Mouse (Mus musculus): ENCODE results near the gene Vmn1r116. TPM values are rescaled to one million over a fixed set of nuclear protein-coding genes. Genes with fewer than 3 reads are reported as not detected.
"Not testable (repeated sequence)": the region's sequence is repeated elsewhere in the genome, so short reads cannot be mapped to it uniquely, and the experiment has no call there.

The Vmn1r116 gene
- not detected for total RNA-seq (2021)
- long read RNA-seq, experiment 1, result 0 reads
- long read RNA-seq, experiment 2, result 0 reads

GRCm38 (mm10) chr7:20871956-20872355 is at the start of gene Vmn1r116:
TSS of gene Vmn1r116 (plus strand) at chr7:20872256.
- DNase-seq (ENCODE audit: low spot score in 2 of 2); intact Hi-C loops (cut with DNase I): not testable (repeated sequence)

GRCm38 (mm10) chr7:20844885-20845284 is 27.2 kb upstream of the Vmn1r116 start, which contains the start of gene Vmn1r115:
TSS of gene Vmn1r115 (minus strand) at chr7:20844985.
- DNase-seq (ENCODE audit: low spot score in 2 of 2); intact Hi-C loops (cut with DNase I): not testable (repeated sequence)

- DNase-seq (ENCODE audit: low spot score in 2 of 2); intact Hi-C loops (cut with DNase I): not testable (repeated sequence)
These were observed 12.0 kb downstream of the Vmn1r116 start, which contains the start of gene Vmn1r117 for GRCm38 (mm10) chr7:20884021-20884420. TSS of gene Vmn1r117 (minus strand) at chr7:20884121.

- intact Hi-C loops (cut with DNase I); DNase-seq (ENCODE audit: low spot score in 2 of 2): not testable (repeated sequence)
These were observed 40.2 kb downstream of the Vmn1r116 start, which contains the start of gene Vmn1r118 for GRCm38 (mm10) chr7:20912247-20912646. TSS of gene Vmn1r118 (minus strand) at chr7:20912347.

Other genes with a start within 250 kb of the Vmn1r116 start
- not detected for gene Vmn1r107, start 203.3 kb upstream of the Vmn1r116 start, total RNA-seq (2021)
- gene Vmn1r111, start 169.0 kb upstream of the Vmn1r116 start, total RNA-seq (2021), result not detected
- not detected for gene Gm10668, start 141.6 kb upstream of the Vmn1r116 start, total RNA-seq (2021)
- gene Vmn1r112, start 101.1 kb upstream of the Vmn1r116 start, total RNA-seq (2021), result not detected
- gene Vmn1r113, start 85.0 kb upstream of the Vmn1r116 start, total RNA-seq (2021), result not detected
- gene Vmn1r114, start 60.1 kb upstream of the Vmn1r116 start, total RNA-seq (2021), result not detected
- not detected for gene Vmn1r115, start 27.3 kb upstream of the Vmn1r116 start, total RNA-seq (2021)
- gene Vmn1r117, start 11.9 kb downstream of the Vmn1r116 start, total RNA-seq (2021), result not detected
- gene Vmn1r118, start 40.1 kb downstream of the Vmn1r116 start, total RNA-seq (2021), result not detected
- gene Vmn1r119, start 140.2 kb downstream of the Vmn1r116 start, total RNA-seq (2021), result not detected
- gene Vmn1r120, start 181.5 kb downstream of the Vmn1r116 start, total RNA-seq (2021), result not detected
- not detected for gene Vmn1r121, start 226.3 kb downstream of the Vmn1r116 start, total RNA-seq (2021)

All from left cerebral cortex, postnatal 14 days (tissue).